Mouse (Mus musculus) embryonic fibroblast, embryonic 13.5 days (primary cell): ENCODE measurements at regions not wholly inside any gene's neighbourhood (a gene's known extent, or its start where the extent isn't known, plus 50 kb on each side); places are given as distances from the start of the nearest gene placed in this dataset.

Source experiments
- H3K27ac ChIP-seq: 2 replicates; pipeline ENCODE4 v1.5.1; 2012; ENCODE audit warnings: low read length, control low read depth, inconsistent platforms; ENCODE audit not compliant: insufficient read depth
- H3K4me1 ChIP-seq: 2 replicates; pipeline ENCODE4 v1.6.1; 2011; ENCODE audit warnings: low read length; ENCODE audit not compliant: control insufficient read depth, insufficient read depth
- H3K4me3 ChIP-seq: 2 replicates; pipeline ENCODE4 v1.5.1; 2011; ENCODE audit warnings: mild to moderate bottlenecking, control low read depth, low read length; ENCODE audit not compliant: insufficient read depth
- CTCF ChIP-seq: IDR thresholded peaks from 2 replicates; pipeline ENCODE4 v1.5.1; 2011; ENCODE audit warnings: mild to moderate bottlenecking, control low read depth, low read length, moderate library complexity, borderline replicate concordance; ENCODE audit not compliant: insufficient read depth
- POLR2A ChIP-seq: IDR thresholded peaks from 2 replicates; pipeline ENCODE4 v1.6.1; 2011; ENCODE audit warnings: low read depth, mild to moderate bottlenecking, control low read depth, low read length, moderate library complexity

DNA sequence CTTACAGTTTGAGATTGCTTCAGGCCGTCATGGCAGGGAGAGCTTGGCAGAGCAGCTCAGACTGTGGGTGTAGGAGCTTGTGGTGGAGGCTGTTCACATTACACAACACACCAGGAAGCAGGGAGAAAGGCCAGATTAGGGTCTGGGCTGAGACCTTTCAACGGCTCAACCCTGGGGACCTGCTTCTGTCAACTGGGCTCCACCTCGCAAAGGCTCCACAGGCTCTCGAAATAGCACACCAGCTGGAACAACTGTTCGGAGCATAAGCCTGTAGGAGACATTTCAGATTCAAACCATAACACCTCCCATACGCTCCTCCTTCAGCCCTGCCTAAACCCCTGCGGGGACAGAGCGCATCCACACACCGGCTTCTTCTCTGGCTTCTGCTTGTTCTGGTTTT lies 161.2 kb downstream of the Etnk1 start:
- no peak overlapping the region for H3K27ac ChIP-seq
- no peak for TF ChIP-seq POLR2A
- TF ChIP-seq CTCF = no peak
- no peak overlapping the region for H3K4me3 ChIP-seq
- H3K4me1 ChIP-seq = no peaks in the 10 kb centered on the region

DNA sequence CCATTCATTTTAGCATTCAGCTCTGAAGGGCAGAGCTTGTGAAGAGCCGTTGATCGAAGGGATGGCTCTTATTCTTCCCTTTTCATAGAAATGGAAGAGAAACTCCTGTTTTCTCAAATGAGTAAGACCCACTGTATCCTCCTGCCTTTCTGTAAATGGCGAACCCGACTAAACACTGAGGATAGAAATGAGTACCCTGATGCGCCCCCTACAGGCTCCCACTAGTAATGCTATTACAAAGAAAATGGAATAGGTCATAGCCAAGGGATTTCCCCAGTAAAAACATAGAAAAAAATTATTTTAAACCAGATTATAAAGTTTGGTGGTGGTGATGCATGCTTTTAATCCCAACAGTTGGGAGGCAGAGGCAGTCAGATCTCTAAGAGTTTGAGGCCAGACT lies 162.1 kb downstream of the Etnk1 start:
- Histone ChIP-seq H3K4me3 (no peak overlapping the region), H3K27ac (no peak overlapping the region), H3K4me1 (no peaks in the 10 kb centered on the region)
- no peak for TF ChIP-seq POLR2A
- TF ChIP-seq CTCF = no peak

DNA sequence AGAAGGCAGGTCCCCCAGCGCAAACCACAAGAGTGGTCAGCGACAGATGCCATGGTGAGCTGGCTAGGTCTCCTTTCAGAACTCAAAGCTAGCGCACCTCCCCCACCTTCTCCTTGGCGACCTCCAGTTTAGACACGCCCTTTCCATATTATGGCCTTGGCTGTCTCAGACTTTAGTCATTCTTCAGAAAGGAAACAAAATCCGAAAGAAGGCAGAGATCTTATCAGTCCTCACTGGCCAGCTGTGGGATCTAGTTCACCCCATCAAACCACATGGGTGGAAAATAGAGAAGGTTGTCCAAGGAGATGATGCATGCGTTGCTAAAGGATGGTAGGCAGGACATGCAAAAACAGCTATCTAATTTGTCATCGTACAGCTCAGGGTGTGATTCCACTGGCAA lies 166.5 kb downstream of the Etnk1 start:
- Histone ChIP-seq H3K4me1 (no peaks in the 10 kb centered on the region), H3K27ac (no peak overlapping the region), H3K4me3 (no peak overlapping the region)
- TF ChIP-seq POLR2A = no peak
- TF ChIP-seq CTCF = no peak

DNA sequence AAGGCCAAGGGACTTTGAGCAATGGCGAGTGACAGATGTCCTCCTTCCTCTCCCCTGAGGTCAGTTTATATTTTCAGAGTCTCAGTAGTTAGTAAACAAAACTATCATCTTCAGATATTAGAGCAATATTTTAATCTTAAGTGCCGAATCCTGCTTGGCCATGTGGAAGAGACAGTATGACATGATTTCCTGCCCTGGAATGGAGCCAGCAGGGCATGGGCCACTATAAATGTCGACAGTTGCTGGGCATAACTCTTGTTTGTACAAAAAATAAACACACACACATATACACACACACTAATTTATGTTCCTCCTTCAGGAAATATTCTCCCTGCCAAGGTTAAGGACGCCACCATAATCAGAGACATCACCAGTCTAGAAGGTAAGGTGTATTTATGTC lies 169.6 kb downstream of the Etnk1 start:
- no peak for TF ChIP-seq POLR2A
- no peak for TF ChIP-seq CTCF
- no peak overlapping the region for H3K27ac ChIP-seq

DNA sequence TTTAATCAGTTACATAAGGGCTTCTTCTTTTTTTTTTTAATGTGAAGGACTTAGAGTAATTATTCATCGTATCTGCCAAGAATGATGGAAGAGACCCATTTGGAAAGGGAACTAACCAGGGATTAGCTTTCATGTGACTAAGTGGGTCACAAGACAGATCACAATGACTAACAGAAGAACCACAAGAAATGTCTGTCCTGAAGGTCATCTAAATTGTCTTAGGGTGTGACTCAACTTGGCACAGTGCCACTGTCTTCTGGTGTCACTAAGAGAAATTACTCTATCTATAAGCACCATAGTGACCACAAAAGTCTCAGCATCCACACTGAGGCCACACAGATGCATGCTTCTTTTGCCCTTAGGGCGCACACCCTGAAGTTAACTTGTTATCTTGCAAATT lies 182.0 kb downstream of the Etnk1 start:
- no peaks in the 10 kb centered on the region for H3K4me1 ChIP-seq
- H3K27ac ChIP-seq = no peak overlapping the region
- TF ChIP-seq POLR2A (no peak), CTCF (no peak)
- no peak overlapping the region for H3K4me3 ChIP-seq

More for the DNA sequence above, 169.6 kb downstream of the Etnk1 start:
- Histone ChIP-seq H3K4me1 (no peaks in the 10 kb centered on the region), H3K4me3 (no peak overlapping the region)

DNA sequence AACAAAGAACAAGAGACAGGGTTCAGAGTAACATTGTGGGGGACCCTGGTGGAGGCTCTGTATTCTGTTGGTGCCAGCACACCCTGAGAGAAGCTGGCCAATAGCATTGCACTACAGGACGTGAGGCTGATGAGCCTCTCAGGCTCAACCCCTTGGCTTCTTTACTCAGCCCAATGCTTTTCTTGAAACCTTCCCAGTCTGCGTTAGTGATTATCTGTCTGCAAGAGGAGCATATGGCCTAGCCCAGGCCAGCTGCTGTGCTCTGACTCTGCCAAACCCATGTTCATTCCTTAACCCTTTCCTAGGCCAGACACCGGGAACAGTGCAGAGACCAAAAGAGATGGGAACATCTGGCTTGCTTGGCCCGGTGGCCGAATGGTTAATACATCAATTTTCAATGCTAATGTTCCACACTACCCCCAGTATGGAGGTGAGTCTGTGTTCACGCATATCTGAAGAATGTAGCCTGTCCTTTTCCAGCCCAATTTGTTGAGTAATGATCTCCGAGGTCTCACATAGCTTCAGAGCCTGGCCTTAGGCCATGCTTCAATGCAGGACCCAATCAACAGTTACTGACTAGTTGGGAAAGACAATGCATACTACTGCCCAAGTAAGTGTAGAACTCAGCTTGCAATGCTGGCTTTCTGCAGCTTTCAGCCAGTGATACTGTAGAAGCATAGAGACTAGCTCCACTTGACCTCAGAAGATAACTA lies 192.5 kb downstream of the Etnk1 start:
- no peaks in the 10 kb centered on the region for H3K4me1 ChIP-seq
- H3K27ac ChIP-seq = no peak overlapping the region
- no peak for TF ChIP-seq CTCF
- TF ChIP-seq POLR2A = no peak
- no peak overlapping the region for H3K4me3 ChIP-seq

DNA sequence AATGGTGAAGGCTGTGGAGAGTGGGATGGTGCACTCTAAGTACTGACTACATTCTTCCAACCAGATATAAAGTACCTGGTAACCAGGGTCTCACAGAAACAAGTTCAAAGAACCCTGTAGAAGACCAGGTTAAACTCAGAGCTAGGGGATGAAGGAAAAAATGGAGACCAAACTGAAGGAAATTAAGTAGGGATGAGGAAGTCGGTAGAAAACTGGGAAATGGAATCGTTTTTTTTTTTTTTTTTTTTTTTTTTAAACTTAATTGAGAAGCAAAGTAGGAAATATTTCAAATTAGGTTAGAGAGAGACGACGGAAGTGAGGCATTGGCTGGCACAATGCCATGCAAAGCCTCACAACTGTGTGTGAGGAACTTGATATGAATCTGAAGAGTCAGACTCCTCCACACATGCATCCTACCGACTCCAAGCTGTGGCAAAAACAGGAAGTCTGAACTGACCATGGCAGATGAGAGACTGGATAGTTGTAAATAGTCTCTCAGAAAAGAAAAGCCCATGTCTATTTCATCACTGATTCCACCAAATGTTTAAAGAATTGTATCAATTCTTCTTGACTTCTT lies 194.2 kb downstream of the Etnk1 start:
- Histone ChIP-seq H3K4me3 (no peak overlapping the region), H3K27ac (no peak overlapping the region), H3K4me1 (no peaks in the 10 kb centered on the region)
- TF ChIP-seq CTCF (no peak), POLR2A (no peak)

DNA sequence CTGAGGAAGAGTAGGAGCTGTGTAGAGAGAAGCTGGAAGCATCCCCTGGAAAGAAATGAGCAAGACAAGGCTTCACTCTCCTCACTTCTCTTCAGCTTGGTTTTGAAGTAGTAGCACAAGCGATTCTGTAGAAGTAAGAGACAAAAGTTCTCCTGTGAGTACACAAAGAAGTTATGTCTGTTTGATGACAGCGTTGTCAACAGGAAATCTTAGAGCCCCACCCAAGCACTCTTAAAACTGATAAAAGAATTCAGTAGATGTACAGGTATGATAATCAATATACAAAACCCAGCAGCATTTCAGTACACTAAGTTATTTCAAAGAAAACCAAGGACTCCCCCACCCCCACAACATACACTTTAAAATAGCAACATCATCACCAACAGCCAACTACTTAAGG lies 194.9 kb downstream of the Etnk1 start:
- Histone ChIP-seq H3K4me3 (no peak overlapping the region), H3K4me1 (no peaks in the 10 kb centered on the region), H3K27ac (no peak overlapping the region)
- TF ChIP-seq CTCF (no peak), POLR2A (no peak)

DNA sequence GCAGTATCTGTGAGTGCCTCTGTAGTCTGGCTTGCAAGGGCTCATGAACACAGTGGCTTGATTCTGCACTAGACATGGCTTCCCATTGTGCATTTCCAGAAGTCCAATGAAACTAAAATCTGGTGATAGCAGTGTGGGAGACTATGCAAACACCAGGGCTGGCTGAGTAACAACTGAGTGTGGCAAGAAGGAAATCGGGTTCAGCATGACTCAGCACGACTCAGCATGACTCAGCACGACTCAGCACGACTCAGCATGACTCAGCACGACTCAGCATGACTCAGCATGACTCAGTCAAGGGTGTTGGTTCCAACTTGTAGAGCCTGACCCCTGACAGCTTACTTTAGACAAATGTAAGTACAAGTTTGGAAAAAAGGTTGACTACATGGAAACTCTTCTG lies 198.8 kb downstream of the Etnk1 start:
- H3K4me3 ChIP-seq = no peak overlapping the region
- H3K4me1 ChIP-seq = no peaks in the 10 kb centered on the region
- TF ChIP-seq CTCF (no peak), POLR2A (no peak)
- no peak overlapping the region for H3K27ac ChIP-seq

DNA sequence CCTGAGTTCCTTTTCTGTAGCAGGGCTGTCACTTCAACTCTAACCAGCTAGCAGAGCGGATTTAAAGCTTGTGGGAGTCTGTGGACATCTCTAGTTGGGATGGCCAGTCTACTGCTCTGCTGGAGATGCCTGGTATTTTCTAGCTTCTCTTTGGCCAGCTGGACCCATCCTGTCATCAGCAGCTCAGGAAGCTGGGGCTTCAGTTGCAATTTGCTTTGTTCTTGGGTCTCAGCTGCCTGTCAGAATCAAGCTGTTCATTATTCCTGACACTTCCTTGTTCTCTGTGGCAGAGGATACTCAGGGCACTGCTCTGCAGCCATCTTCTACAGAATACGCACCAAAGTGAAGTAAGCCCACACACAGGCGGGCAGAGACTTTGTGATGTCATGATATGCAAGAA lies 200.8 kb downstream of the Etnk1 start:
- Histone ChIP-seq H3K4me1 (no peaks in the 10 kb centered on the region), H3K4me3 (no peak overlapping the region), H3K27ac (no peak overlapping the region)
- no peak for TF ChIP-seq POLR2A
- TF ChIP-seq CTCF = no peak

DNA sequence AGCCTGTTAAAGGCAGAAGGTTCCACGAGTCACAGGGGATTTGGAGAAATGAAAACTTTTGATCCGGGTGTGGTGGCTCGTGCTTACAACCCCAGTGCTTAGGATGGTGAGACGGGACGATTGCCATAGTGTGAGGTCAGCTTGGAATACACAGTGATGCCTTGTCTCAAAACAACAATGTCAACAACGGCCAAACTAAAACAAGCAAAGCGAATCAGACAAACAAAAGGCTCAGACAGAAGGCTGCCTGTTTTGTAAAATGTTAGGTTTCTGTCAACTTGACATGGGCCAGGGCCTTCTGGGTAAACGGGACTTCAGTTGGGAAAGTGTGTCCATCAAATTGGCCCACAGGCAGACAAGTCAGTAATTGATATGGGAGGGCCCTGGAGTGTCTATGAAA lies 201.6 kb downstream of the Etnk1 start:
- H3K4me3 ChIP-seq = no peak overlapping the region
- no peak overlapping the region for H3K27ac ChIP-seq
- H3K4me1 ChIP-seq = no peaks in the 10 kb centered on the region
- TF ChIP-seq CTCF (no peak), POLR2A (no peak)
